Mouse (Mus musculus) limb, embryonic 12.5 days (tissue): Measurements from ENCODE around the gene Bbx. TPM values are rescaled to one million over a fixed set of nuclear protein-coding genes. Genes with fewer than 3 reads are reported as not detected.

Experiments
- ATAC-seq: fragments of 200-750 bp; cut with Nextera tagmentation; 2 replicates; pipeline ENCODE4 v1.8.0; 2017; ENCODE audit warnings: low read depth, moderate TSS enrichment; ENCODE audit not compliant: insufficient number of reproducible peaks, insufficient read depth, low FRiP score, low TSS enrichment
- H3K27ac ChIP-seq: fragments of 300-500 bp; sonication (generic); 2 replicates; pipeline ENCODE4 v1.5.1; 2016; ENCODE audit warnings: mild to moderate bottlenecking, moderate library complexity
- H3K27me3 ChIP-seq: fragments of 300-500 bp; sonication (generic); 2 replicates; pipeline ENCODE4 v1.6.1; 2016; ENCODE audit warnings: mild to moderate bottlenecking, moderate library complexity
- H3K36me3 ChIP-seq: fragments of 300-500 bp; sonication (generic); 2 replicates; pipeline ENCODE4 v1.6.1; 2016; ENCODE audit warnings: mild to moderate bottlenecking, moderate library complexity
- H3K4me1 ChIP-seq: fragments of 300-500 bp; sonication (generic); replicated peaks from 2 replicates; pipeline ENCODE4 v1.6.1; 2016
- H3K4me2 ChIP-seq: fragments of 300-500 bp; sonication (generic); 2 replicates; pipeline ENCODE4 v1.6.1; 2016; ENCODE audit warnings: mild to moderate bottlenecking, moderate library complexity
- H3K4me3 ChIP-seq: fragments of 300-500 bp; sonication (generic); replicated peaks from 2 replicates; pipeline ENCODE4 v1.5.1; 2016; ENCODE audit warnings: mild to moderate bottlenecking
- H3K9ac ChIP-seq: fragments of 300-500 bp; sonication (generic); replicated peaks from 2 replicates; pipeline ENCODE4 v1.6.1; 2016; ENCODE audit warnings: mild to moderate bottlenecking, moderate library complexity
- H3K9me3 ChIP-seq: fragments of 300-500 bp; sonication (generic); 2 replicates; pipeline ENCODE4 v1.6.1; 2016; ENCODE audit warnings: mild to moderate bottlenecking, moderate library complexity
- WGBS: fragments of 180-500 bp; shearing (Covaris S2); methylation state at CpG from one replicate; pipeline ENCODE4 v1.1.7; 2016; 5-methylcytosine and 5-hydroxymethylcytosine counted together
- polyA plus RNA-seq: library from polyadenylated mRNA; unstranded; fragments of >200 nt; fragmentation: Nextera tagmentation; extraction: Ambion mirVana; gene quantifications from 2 replicates; pipeline ENCODE4 v1.2.1, GENCODE M21; 2016

Bbx gene
- polyA plus RNA-seq, 1 experiment from 2014 or later: 46.6 TPM

- H3K36me3 ChIP-seq: 0 out of 2 replicates have a peak, but pooled peaks cover 2% of the 10 kb centered on the region
- no peak overlapping the region for H3K9ac ChIP-seq
- no peaks in the 10 kb centered on the region for H3K4me1 ChIP-seq
- no peaks in the 10 kb centered on the region for H3K9me3 ChIP-seq
- no peak overlapping the region for H3K4me2 ChIP-seq
- H3K27ac ChIP-seq: no peak overlapping the region
- WGBS: 52% methylated on average over 4 of the region's 4 CpGs
- ATAC-seq: no peak
- no peak overlapping the region for H3K4me3 ChIP-seq
- no peaks in the 10 kb centered on the region for H3K27me3 ChIP-seq
Observed at GRCm38 (mm10) chr16:50272813-50273212, 159.4 kb downstream of the Bbx start.

- H3K36me3 ChIP-seq: peaks cover 8% of the 10 kb centered on the region; the same call in 1 of the 2 replicates
- H3K27me3 ChIP-seq: no peaks in the 10 kb centered on the region
- ATAC-seq: no peak
- no peak overlapping the region for H3K9ac ChIP-seq
- no peaks in the 10 kb centered on the region for H3K9me3 ChIP-seq
- peaks cover 7% of the 10 kb centered on the region; the same call in 1 of the 2 replicates for H3K4me1 ChIP-seq
- H3K4me2 ChIP-seq: no peak overlapping the region
- 78% methylated on average over 4 of the region's 4 CpGs for WGBS
- H3K4me3 ChIP-seq: no peak overlapping the region
- H3K27ac ChIP-seq: no peak overlapping the region
Observed at GRCm38 (mm10) chr16:50262647-50263046, 169.5 kb downstream of the Bbx start.

- Histone ChIP-seq H3K27ac (no peak overlapping the region), H3K9me3 (no peaks in the 10 kb centered on the region), H3K4me1 (peaks cover 7% of the 10 kb centered on the region; the same call in 1 of the 2 replicates), H3K4me3 (no peak overlapping the region), H3K27me3 (no peaks in the 10 kb centered on the region), H3K4me2 (no peak overlapping the region), H3K9ac (no peak overlapping the region), H3K36me3 (peaks cover 8% of the 10 kb centered on the region; the same call in 1 of the 2 replicates)
- no peak for ATAC-seq
- 61% methylated on average over 9 of the region's 9 CpGs for WGBS
Observed at GRCm38 (mm10) chr16:50262209-50262608, 170.0 kb downstream of the Bbx start.

- Histone ChIP-seq H3K4me1 (peaks cover 7% of the 10 kb centered on the region; the same call in 1 of the 2 replicates), H3K9ac (no peak overlapping the region), H3K36me3 (peaks cover 8% of the 10 kb centered on the region; the same call in 1 of the 2 replicates), H3K4me2 (no peak overlapping the region), H3K4me3 (no peak overlapping the region), H3K27ac (no peak overlapping the region), H3K9me3 (no peaks in the 10 kb centered on the region), H3K27me3 (no peaks in the 10 kb centered on the region)
- ATAC-seq: no peak
Observed at GRCm38 (mm10) chr16:50261741-50262140, 170.4 kb downstream of the Bbx start.

- Histone ChIP-seq H3K4me3 (no peak overlapping the region), H3K4me1 (no peaks in the 10 kb centered on the region), H3K9me3 (no peaks in the 10 kb centered on the region), H3K27me3 (no peaks in the 10 kb centered on the region), H3K9ac (no peak overlapping the region), H3K4me2 (no peak overlapping the region), H3K36me3 (no peaks in the 10 kb centered on the region), H3K27ac (no peak overlapping the region)
- WGBS: 84% methylated on average over 5 of the region's 5 CpGs
- ATAC-seq: no peak
Observed at GRCm38 (mm10) chr16:50254522-50255159, 177.5 kb downstream of the Bbx start.

- Histone ChIP-seq H3K9ac (no peak overlapping the region), H3K4me2 (no peak overlapping the region), H3K4me3 (no peak overlapping the region), H3K27me3 (no peaks in the 10 kb centered on the region), H3K27ac (no peak overlapping the region), H3K36me3 (0 out of 2 replicates have a peak, but pooled peaks cover 3% of the 10 kb centered on the region), H3K4me1 (no peaks in the 10 kb centered on the region), H3K9me3 (no peaks in the 10 kb centered on the region)
- WGBS: 86% methylated on average over 6 of the region's 6 CpGs
- ATAC-seq: no peak
Observed at GRCm38 (mm10) chr16:50251417-50251975, 180.7 kb downstream of the Bbx start.

GRCm38 (mm10) chr16:50250469-50250868, 181.7 kb downstream of the Bbx start:
- H3K27ac ChIP-seq: no peak overlapping the region
- H3K9me3 ChIP-seq: no peaks in the 10 kb centered on the region
- no peaks in the 10 kb centered on the region for H3K4me1 ChIP-seq
- no peak overlapping the region for H3K4me2 ChIP-seq
- H3K9ac ChIP-seq: no peak overlapping the region
- ATAC-seq: no peak
- 93% methylated on average over 5 of the region's 5 CpGs for WGBS
- H3K36me3 ChIP-seq: 0 out of 2 replicates have a peak, but pooled peaks cover 3% of the 10 kb centered on the region
- no peaks in the 10 kb centered on the region for H3K27me3 ChIP-seq
- no peak overlapping the region for H3K4me3 ChIP-seq

GRCm38 (mm10) chr16:50249036-50249435, 183.2 kb downstream of the Bbx start:
- 0 out of 2 replicates have a peak, but pooled peaks cover 3% of the 10 kb centered on the region for H3K36me3 ChIP-seq
- H3K9me3 ChIP-seq: no peaks in the 10 kb centered on the region
- no peaks in the 10 kb centered on the region for H3K27me3 ChIP-seq
- WGBS: 95% methylated on average over 3 of the region's 3 CpGs
- no peak overlapping the region for H3K9ac ChIP-seq
- H3K4me3 ChIP-seq: no peak overlapping the region
- no peak for ATAC-seq
- no peaks in the 10 kb centered on the region for H3K4me1 ChIP-seq
- H3K27ac ChIP-seq: no peak overlapping the region
- H3K4me2 ChIP-seq: no peak overlapping the region

GRCm38 (mm10) chr16:50242444-50242843, 189.7 kb downstream of the Bbx start:
- H3K36me3 ChIP-seq: peaks cover 11% of the 10 kb centered on the region; the same call in 1 of the 2 replicates
- H3K4me3 ChIP-seq: no peak overlapping the region
- 82% methylated on average over 4 of the region's 4 CpGs for WGBS
- no peaks in the 10 kb centered on the region for H3K27me3 ChIP-seq
- H3K9ac ChIP-seq: no peak overlapping the region
- no peak overlapping the region for H3K27ac ChIP-seq
- no peaks in the 10 kb centered on the region for H3K4me1 ChIP-seq
- H3K9me3 ChIP-seq: no peaks in the 10 kb centered on the region
- no peak for ATAC-seq
- no peak overlapping the region for H3K4me2 ChIP-seq

- no peak overlapping the region for H3K4me3 ChIP-seq
- H3K4me1 ChIP-seq: no peaks in the 10 kb centered on the region
- H3K9me3 ChIP-seq: no peaks in the 10 kb centered on the region
- H3K36me3 ChIP-seq: peaks cover 13% of the 10 kb centered on the region; the same call in 1 of the 2 replicates
- H3K27me3 ChIP-seq: no peaks in the 10 kb centered on the region
- WGBS: 86% methylated on average over 3 of the region's 3 CpGs
- H3K4me2 ChIP-seq: no peak overlapping the region
- ATAC-seq: no peak
- H3K9ac ChIP-seq: no peak overlapping the region
- H3K27ac ChIP-seq: no peak overlapping the region
Observed at GRCm38 (mm10) chr16:50241604-50242003, 190.6 kb downstream of the Bbx start.

GRCm38 (mm10) chr16:50235231-50235630, 197.0 kb downstream of the Bbx start:
- no peaks in the 10 kb centered on the region for H3K9me3 ChIP-seq
- H3K36me3 ChIP-seq: peaks cover 17% of the 10 kb centered on the region; the same call in 1 of the 2 replicates
- H3K27me3 ChIP-seq: no peaks in the 10 kb centered on the region
- no peak for ATAC-seq
- H3K4me3 ChIP-seq: no peak overlapping the region
- 83% methylated on average over 3 of the region's 3 CpGs for WGBS
- no peak overlapping the region for H3K9ac ChIP-seq
- no peak overlapping the region for H3K4me2 ChIP-seq
- no peaks in the 10 kb centered on the region for H3K4me1 ChIP-seq
- no peak overlapping the region for H3K27ac ChIP-seq
